Mouse (Mus musculus): ENCODE results near the gene Galnt10. TPM values are rescaled to one million over a fixed set of nuclear protein-coding genes. Genes with fewer than 3 reads are reported as not detected.

Galnt10 gene
- polyA plus RNA-seq, 1 experiment from 2014 or later: 6.3 TPM

DNA sequence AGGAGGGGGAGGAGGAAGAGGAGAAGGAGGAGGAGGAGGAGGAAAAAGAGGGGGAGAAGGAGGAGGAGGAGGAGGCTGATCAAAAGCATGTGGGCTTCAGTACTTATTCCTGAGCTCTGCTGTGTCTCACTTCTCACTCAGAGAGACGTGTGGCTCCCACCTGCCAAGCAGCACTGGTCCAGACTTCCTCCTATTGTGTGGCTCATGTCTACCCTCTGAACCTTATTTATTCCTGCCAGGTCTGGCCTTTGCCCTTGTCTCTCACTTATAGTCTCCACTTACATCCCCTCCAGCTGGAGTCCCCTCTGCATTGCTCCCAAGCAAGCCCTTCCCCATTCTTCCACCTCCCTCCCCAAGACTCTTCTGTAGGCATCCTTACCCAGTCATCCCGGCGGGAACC is 72.2 kb downstream of the Galnt10 start:
- ATAC-seq (ENCODE audit: insufficient number of reproducible peaks, insufficient read depth, low FRiP score, low read depth): no peak
- H3K27me3 ChIP-seq (ENCODE audit: control insufficient read depth, insufficient read depth, low read length): no peaks in the 10 kb centered on the region
- no peaks in the 10 kb centered on the region for H3K36me3 ChIP-seq (ENCODE audit: control insufficient read depth, insufficient read depth, low read length)
- peaks cover 5 to 6% of the 10 kb centered on the region in 2 experiments; a peak in 3 of 4 replicates for H3K4me1 ChIP-seq (ENCODE audit: control insufficient read depth in 2 of 2, insufficient read depth in 2 of 2, low read length in 2 of 2)
- no peak overlapping the region for H3K9ac ChIP-seq (ENCODE audit: low read length)
- H3K27ac ChIP-seq (replicated peaks in 1 of 2; ENCODE audit: control insufficient read depth in 1 of 2, insufficient read depth in 1 of 2, low read depth in 2 of 2, low read length in 2 of 2): no peak overlapping the region
- 65% methylated on average over 3 of the region's 3 CpGs for WGBS
- no peak overlapping the region for H3K4me2 ChIP-seq (ENCODE audit: low read length)
- H3K4me3 ChIP-seq (ENCODE audit: control insufficient read depth in 1 of 2, insufficient read depth in 1 of 2, low read depth in 1 of 2, low read length in 2 of 2): no peak overlapping the region
- H3K9me3 ChIP-seq (ENCODE audit: control insufficient read depth, low read length): no peaks in the 10 kb centered on the region

DNA sequence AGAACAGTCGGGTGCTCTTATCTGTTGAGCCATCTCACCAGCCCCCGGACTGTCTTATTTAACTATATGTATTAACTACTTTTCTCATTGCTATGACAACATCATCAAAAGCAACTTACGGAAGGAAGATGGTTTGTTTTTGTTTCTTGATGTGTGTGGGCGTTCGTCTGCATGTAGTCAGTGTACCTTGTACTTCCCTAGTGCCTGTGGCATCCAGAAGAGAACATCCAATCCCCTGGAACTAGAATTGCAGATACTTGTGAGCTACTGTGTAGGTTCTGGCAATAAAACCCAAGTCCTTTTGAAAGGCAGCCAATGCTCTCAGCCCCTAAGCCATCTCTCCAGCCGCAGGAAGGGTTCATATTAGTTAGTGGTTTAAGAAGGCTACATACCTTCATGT is 72.8 kb downstream of the Galnt10 start:
- Histone ChIP-seq H3K36me3 (ENCODE audit: control insufficient read depth, insufficient read depth, low read length) (no peaks in the 10 kb centered on the region), H3K4me2 (ENCODE audit: low read length) (no peak overlapping the region), H3K9me3 (ENCODE audit: control insufficient read depth, low read length) (no peaks in the 10 kb centered on the region), H3K27ac (replicated peaks in 1 of 2; ENCODE audit: control insufficient read depth in 1 of 2, insufficient read depth in 1 of 2, low read depth in 2 of 2, low read length in 2 of 2) (no peak overlapping the region), H3K4me1 (ENCODE audit: control insufficient read depth in 2 of 2, insufficient read depth in 2 of 2, low read length in 2 of 2) (peaks cover 5 to 6% of the 10 kb centered on the region in 2 experiments; a peak in 3 of 4 replicates), H3K4me3 (ENCODE audit: control insufficient read depth in 1 of 2, insufficient read depth in 1 of 2, low read depth in 1 of 2, low read length in 2 of 2) (no peak overlapping the region), H3K27me3 (ENCODE audit: control insufficient read depth, insufficient read depth, low read length) (no peaks in the 10 kb centered on the region), H3K9ac (ENCODE audit: low read length) (no peak overlapping the region)
- no peak for ATAC-seq (ENCODE audit: insufficient number of reproducible peaks, insufficient read depth, low FRiP score, low read depth)
- WGBS: 94% methylated on average over 6 of the region's 6 CpGs

DNA sequence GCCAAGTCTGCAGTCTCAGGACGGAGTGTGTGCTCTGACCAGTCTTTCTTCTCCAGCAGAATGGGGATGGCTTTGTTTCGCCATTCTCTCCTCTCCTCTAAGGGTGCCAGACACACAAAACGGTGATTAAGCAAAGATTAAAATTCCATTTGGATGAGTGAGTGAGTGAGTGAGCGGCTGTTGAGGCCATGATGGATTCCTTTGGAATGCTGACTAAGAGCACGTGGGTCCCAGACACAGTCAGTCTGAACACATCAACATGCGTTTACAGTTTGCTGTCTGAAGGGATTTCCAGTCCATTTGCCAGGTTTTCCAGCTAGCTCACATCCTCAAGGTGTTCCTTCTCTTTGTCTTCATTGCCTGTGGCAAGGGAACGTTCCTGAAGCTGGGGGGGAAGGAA is 74.4 kb downstream of the Galnt10 start:
- no peak overlapping the region for H3K4me3 ChIP-seq (ENCODE audit: control insufficient read depth in 1 of 2, insufficient read depth in 1 of 2, low read depth in 1 of 2, low read length in 2 of 2)
- no peak overlapping the region for H3K9ac ChIP-seq (ENCODE audit: low read length)
- H3K27ac ChIP-seq (replicated peaks in 1 of 2; ENCODE audit: control insufficient read depth in 1 of 2, insufficient read depth in 1 of 2, low read depth in 2 of 2, low read length in 2 of 2): no peak overlapping the region
- no peaks in the 10 kb centered on the region for H3K9me3 ChIP-seq (ENCODE audit: control insufficient read depth, low read length)
- WGBS: 24% methylated on average over 7 of the region's 7 CpGs
- no peaks in the 10 kb centered on the region for H3K36me3 ChIP-seq (ENCODE audit: control insufficient read depth, insufficient read depth, low read length)
- ATAC-seq (ENCODE audit: insufficient number of reproducible peaks, insufficient read depth, low FRiP score, low read depth): no peak
- no peaks in the 10 kb centered on the region for H3K27me3 ChIP-seq (ENCODE audit: control insufficient read depth, insufficient read depth, low read length)
- H3K4me2 ChIP-seq (ENCODE audit: low read length): no peak overlapping the region
- peaks cover 5 to 6% of the 10 kb centered on the region in 2 experiments; a peak in 3 of 4 replicates for H3K4me1 ChIP-seq (ENCODE audit: control insufficient read depth in 2 of 2, insufficient read depth in 2 of 2, low read length in 2 of 2)

DNA sequence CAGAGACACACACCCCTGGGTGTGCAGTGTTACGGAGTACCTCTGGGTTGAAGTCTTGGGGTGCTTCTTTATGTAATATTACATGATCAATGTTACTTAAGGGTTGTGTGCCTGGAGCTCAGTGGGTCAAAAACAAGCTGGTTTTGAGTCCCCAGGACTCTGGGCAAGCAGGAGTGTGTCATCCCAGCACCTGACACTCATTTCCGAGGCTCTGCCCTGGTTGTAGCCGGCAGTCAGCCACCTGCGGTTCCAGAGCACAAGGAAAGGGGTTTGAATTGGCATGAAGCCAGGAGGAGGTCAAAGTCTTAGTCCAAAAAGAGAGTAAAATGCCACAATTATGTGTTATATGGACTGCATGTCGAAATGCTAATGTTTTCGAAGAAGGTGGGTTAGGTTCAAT is 74.8 kb downstream of the Galnt10 start:
- H3K9me3 ChIP-seq (ENCODE audit: control insufficient read depth, low read length): no peaks in the 10 kb centered on the region
- ATAC-seq (ENCODE audit: insufficient number of reproducible peaks, insufficient read depth, low FRiP score, low read depth): no peak
- no peaks in the 10 kb centered on the region for H3K27me3 ChIP-seq (ENCODE audit: control insufficient read depth, insufficient read depth, low read length)
- no peak overlapping the region for H3K4me2 ChIP-seq (ENCODE audit: low read length)
- no peak overlapping the region for H3K27ac ChIP-seq (replicated peaks in 1 of 2; ENCODE audit: control insufficient read depth in 1 of 2, insufficient read depth in 1 of 2, low read depth in 2 of 2, low read length in 2 of 2)
- no peaks in the 10 kb centered on the region for H3K36me3 ChIP-seq (ENCODE audit: control insufficient read depth, insufficient read depth, low read length)
- H3K4me1 ChIP-seq (ENCODE audit: control insufficient read depth in 2 of 2, insufficient read depth in 2 of 2, low read length in 2 of 2): peaks cover 5 to 6% of the 10 kb centered on the region in 2 experiments; a peak in 3 of 4 replicates
- no peak overlapping the region for H3K4me3 ChIP-seq (ENCODE audit: control insufficient read depth in 1 of 2, insufficient read depth in 1 of 2, low read depth in 1 of 2, low read length in 2 of 2)
- H3K9ac ChIP-seq (ENCODE audit: low read length): no peak overlapping the region
- 75% methylated on average over 6 of the region's 6 CpGs for WGBS

DNA sequence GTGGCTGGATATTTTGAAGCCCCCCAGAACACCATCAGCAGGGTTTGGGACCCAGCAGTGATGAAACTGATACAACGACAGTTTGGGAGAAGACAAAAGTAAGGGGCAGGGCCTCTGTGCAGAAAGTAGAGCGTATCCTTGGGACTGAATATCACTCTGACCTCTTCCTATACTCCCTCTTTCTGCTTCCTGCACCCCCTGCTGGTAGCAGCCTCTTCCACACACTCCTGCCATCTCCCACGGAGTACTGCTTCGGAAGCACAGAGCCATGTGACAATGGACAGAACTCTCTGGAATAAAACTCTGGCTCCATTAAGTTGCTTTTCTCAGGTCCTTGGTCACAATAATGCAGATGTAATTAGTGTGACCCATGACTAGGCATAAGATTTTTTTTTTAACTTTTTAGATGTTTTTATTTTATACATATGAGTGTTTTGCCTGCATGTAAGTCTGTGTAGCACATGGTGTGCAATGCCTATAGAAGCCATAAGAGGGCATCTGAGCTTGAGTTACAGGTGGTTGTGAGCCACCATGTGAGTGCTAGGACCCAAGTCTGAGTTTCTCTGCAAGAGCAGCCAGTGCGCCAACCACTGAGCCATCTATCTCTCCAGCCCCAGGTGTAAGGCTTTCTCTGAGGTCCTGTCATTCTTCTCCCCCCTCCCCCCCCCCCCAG is 79.7 kb downstream of the Galnt10 start:
- Histone ChIP-seq H3K4me3 (ENCODE audit: control insufficient read depth in 1 of 2, insufficient read depth in 1 of 2, low read depth in 1 of 2, low read length in 2 of 2) (no peak overlapping the region), H3K4me2 (ENCODE audit: low read length) (no peak overlapping the region), H3K36me3 (ENCODE audit: control insufficient read depth, insufficient read depth, low read length) (no peaks in the 10 kb centered on the region), H3K4me1 (ENCODE audit: control insufficient read depth in 2 of 2, insufficient read depth in 2 of 2, low read length in 2 of 2) (peaks cover under 1 to 1% of the 10 kb centered on the region in 2 experiments; a peak in 1 of 4 replicates), H3K9me3 (ENCODE audit: control insufficient read depth, low read length) (no peaks in the 10 kb centered on the region), H3K27ac (replicated peaks in 1 of 2; ENCODE audit: control insufficient read depth in 1 of 2, insufficient read depth in 1 of 2, low read depth in 2 of 2, low read length in 2 of 2) (no peak overlapping the region), H3K9ac (ENCODE audit: low read length) (no peak overlapping the region), H3K27me3 (ENCODE audit: control insufficient read depth, insufficient read depth, low read length) (no peaks in the 10 kb centered on the region)
- ATAC-seq (ENCODE audit: insufficient number of reproducible peaks, insufficient read depth, low FRiP score, low read depth): no peak
- WGBS: 84% methylated on average over 5 of the region's 5 CpGs

DNA sequence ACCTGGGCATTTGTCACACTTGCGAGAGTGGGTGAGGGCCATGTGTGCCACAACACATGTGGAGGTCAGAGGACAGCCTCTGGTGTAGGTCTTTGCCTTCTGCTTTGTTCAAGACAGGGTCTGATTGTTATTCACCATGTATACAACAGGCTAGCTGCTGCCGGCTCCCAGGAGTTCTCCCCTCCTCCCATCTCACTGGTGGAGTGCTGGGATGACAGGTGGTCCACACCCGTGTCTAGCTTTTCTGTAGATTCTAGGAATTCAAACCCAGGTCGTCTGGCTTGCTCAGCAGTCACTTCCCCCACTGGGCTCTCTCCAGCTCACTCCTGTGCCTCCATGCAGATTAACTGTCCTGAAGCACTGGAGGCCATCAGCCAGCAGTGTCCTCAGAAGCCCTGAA is 80.7 kb downstream of the Galnt10 start:
- WGBS: 59% methylated on average over 4 of the region's 4 CpGs
- no peaks in the 10 kb centered on the region for H3K27me3 ChIP-seq (ENCODE audit: control insufficient read depth, insufficient read depth, low read length)
- no peaks in the 10 kb centered on the region for H3K36me3 ChIP-seq (ENCODE audit: control insufficient read depth, insufficient read depth, low read length)
- H3K4me2 ChIP-seq (ENCODE audit: low read length): no peak overlapping the region
- H3K9ac ChIP-seq (ENCODE audit: low read length): no peak overlapping the region
- H3K27ac ChIP-seq (replicated peaks in 1 of 2; ENCODE audit: control insufficient read depth in 1 of 2, insufficient read depth in 1 of 2, low read depth in 2 of 2, low read length in 2 of 2): no peak overlapping the region
- no peaks in the 10 kb centered on the region for H3K4me1 ChIP-seq (ENCODE audit: control insufficient read depth in 2 of 2, insufficient read depth in 2 of 2, low read length in 2 of 2)
- H3K4me3 ChIP-seq (ENCODE audit: control insufficient read depth in 1 of 2, insufficient read depth in 1 of 2, low read depth in 1 of 2, low read length in 2 of 2): no peak overlapping the region
- no peaks in the 10 kb centered on the region for H3K9me3 ChIP-seq (ENCODE audit: control insufficient read depth, low read length)
- ATAC-seq (ENCODE audit: insufficient number of reproducible peaks, insufficient read depth, low FRiP score, low read depth): no peak

DNA sequence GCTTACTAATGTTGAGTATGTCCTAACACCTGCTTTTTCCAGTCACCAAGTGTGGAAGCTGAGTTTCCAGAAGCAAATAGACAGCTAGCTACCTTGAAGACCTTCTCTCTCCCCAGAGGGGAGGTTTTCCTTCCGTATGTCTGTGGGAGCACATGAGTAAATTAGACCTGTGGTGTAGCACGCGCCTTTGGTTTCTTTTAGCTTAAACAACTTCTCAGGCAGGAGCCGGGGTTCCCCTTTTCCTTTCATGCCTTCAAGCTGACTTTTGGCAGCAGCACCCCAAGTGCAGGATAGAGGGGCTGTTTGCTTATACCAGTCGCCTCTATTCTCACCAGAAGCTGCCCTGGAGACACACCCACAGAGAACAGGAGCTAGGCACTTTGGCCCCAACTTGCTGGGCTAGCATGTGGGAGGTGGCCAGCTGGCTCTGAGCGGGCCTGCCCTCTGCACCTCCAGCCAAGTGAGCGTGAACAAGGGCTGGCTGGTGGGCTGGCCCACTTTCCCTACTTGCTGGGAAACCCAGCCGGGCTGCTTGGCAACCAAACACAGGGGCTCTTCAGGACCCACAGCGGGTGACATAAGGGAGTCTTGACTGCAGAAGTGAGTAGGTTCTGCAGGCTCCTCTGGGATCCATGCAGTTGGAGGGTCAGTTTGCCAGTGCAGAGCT is 82.2 kb downstream of the Galnt10 start:
- no peak overlapping the region for H3K9ac ChIP-seq (ENCODE audit: low read length)
- H3K9me3 ChIP-seq (ENCODE audit: control insufficient read depth, low read length): no peaks in the 10 kb centered on the region
- 76% methylated on average over 9 of the region's 9 CpGs for WGBS
- H3K36me3 ChIP-seq (ENCODE audit: control insufficient read depth, insufficient read depth, low read length): no peaks in the 10 kb centered on the region
- ATAC-seq (ENCODE audit: insufficient number of reproducible peaks, insufficient read depth, low FRiP score, low read depth): no peak
- H3K4me2 ChIP-seq (ENCODE audit: low read length): no peak overlapping the region
- no peak overlapping the region for H3K27ac ChIP-seq (replicated peaks in 1 of 2; ENCODE audit: control insufficient read depth in 1 of 2, insufficient read depth in 1 of 2, low read depth in 2 of 2, low read length in 2 of 2)
- H3K4me3 ChIP-seq (ENCODE audit: control insufficient read depth in 1 of 2, insufficient read depth in 1 of 2, low read depth in 1 of 2, low read length in 2 of 2): no peak overlapping the region
- no peaks in the 10 kb centered on the region for H3K4me1 ChIP-seq (ENCODE audit: control insufficient read depth in 2 of 2, insufficient read depth in 2 of 2, low read length in 2 of 2)
- H3K27me3 ChIP-seq (ENCODE audit: control insufficient read depth, insufficient read depth, low read length): no peaks in the 10 kb centered on the region
